Mouse (Mus musculus): ENCODE measurements at regions not wholly inside any gene's neighbourhood (a gene's known extent, or its start where the extent isn't known, plus 50 kb on each side); places are given as distances from the start of the nearest gene placed in this dataset.

DNA sequence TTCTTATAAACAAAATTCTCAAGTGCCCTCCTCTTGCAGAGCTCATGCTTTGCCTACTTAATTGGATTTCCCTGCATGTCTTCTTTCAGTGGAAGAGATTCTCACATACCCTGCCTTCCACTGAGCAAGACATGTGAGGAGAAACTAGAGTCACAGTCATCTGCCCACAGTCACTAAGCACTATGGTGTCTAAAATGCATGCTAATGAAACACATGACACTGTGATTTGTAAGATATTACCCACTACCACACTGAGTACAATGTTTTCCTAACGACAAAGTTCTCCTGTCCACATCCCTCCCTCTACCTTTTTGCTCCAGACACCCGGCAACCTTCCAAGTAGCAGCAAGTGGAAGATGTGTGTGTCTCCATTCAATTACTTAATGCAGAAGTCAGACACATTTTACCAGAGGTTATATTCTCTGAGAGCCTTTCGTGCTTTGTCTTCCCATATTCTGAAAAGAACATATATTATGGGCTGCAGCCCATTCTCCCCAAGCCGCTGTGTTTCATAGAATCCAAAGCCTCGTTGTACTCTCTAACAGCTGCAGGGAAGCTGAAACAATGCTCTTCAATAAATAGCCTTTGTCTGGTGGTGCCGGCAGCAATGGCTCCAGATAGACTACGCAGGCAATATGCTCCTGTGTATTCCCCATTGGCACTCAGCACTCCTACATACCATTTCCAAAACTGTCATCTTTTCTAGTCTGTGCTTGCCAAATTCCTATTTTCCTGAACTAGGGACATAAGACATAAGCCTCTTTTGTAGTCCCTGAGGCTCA, 670.7 kb downstream of the Poteg start:
- WGBS = 84% methylated on average over 7 of the region's 7 CpGs
- ATAC-seq (ENCODE audit: low FRiP score, low TSS enrichment) = no peak
- H3K36me3 ChIP-seq (ENCODE audit: control insufficient read depth, insufficient read depth, low read length) = no peaks in the 10 kb centered on the region
- no peaks in the 10 kb centered on the region for H3K4me1 ChIP-seq (ENCODE audit: control insufficient read depth, insufficient read depth, low read length)
- H3K9me3 ChIP-seq (ENCODE audit: control insufficient read depth, low read length) = no peaks in the 10 kb centered on the region
- H3K9ac ChIP-seq (ENCODE audit: low read depth, low read length) = no peak overlapping the region
- H3K4me3 ChIP-seq (ENCODE audit: low read length) = no peak overlapping the region
- no peaks in the 10 kb centered on the region for H3K27me3 ChIP-seq (ENCODE audit: control insufficient read depth, insufficient read depth, low read length)
- no peak overlapping the region for H3K27ac ChIP-seq (ENCODE audit: low read depth, low read length)
- no peak overlapping the region for H3K4me2 ChIP-seq (replicated peaks; ENCODE audit: low read depth, low read length)

DNA sequence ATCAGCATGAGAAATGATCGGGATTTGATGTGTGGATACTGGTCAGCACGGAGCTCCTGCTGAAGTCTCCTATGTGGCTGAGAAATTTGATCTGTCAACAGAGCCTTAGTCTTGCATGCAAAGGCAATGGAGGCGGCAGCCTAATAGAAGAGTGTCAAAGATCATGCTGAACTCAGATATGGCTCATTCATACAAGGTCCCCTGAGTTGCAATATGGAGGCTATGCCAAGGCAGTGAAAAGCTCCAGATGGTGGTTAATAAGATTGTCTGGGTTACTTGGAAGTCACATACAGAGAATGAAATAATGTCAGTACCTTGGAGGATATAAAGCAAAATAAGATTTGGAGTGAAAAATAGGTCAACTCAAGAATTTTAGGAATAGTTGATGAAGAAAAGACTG, 677.6 kb downstream of the Poteg start:
- no peak for ATAC-seq (ENCODE audit: low FRiP score, low TSS enrichment)
- Histone ChIP-seq H3K9me3 (ENCODE audit: control insufficient read depth, low read length) (no peaks in the 10 kb centered on the region), H3K27me3 (ENCODE audit: control insufficient read depth, insufficient read depth, low read length) (no peaks in the 10 kb centered on the region), H3K36me3 (ENCODE audit: control insufficient read depth, insufficient read depth, low read length) (no peaks in the 10 kb centered on the region), H3K4me1 (ENCODE audit: control insufficient read depth, insufficient read depth, low read length) (no peaks in the 10 kb centered on the region), H3K27ac (ENCODE audit: low read depth, low read length) (no peak overlapping the region), H3K4me2 (replicated peaks; ENCODE audit: low read depth, low read length) (no peak overlapping the region), H3K9ac (ENCODE audit: low read depth, low read length) (no peak overlapping the region), H3K4me3 (ENCODE audit: low read length) (no peak overlapping the region)
- 57% methylated on average over 3 of the region's 3 CpGs for WGBS

DNA sequence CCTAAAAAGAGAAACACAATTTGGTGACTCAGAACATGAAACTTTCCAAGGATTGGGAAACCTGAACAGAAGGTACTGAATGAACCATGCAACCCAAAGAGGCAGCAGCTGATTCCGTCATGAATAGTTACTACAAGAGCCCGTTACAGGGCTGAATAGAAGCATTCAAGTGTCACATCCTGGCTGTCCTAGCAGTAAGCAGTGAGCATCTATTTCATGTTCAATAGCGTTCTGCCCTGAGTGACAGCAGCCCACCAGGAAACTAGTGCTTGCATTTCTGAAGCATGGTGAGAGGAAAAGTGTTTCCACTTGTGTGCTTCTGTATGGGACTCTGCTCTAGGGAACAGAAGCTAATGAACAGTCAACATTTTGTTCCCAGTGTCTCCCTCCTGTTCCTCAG, 694.4 kb downstream of the Poteg start:
- no peaks in the 10 kb centered on the region for H3K36me3 ChIP-seq (ENCODE audit: control insufficient read depth, insufficient read depth, low read length)
- no peak overlapping the region for H3K27ac ChIP-seq (ENCODE audit: low read depth, low read length)
- H3K4me1 ChIP-seq (ENCODE audit: control insufficient read depth, insufficient read depth, low read length) = no peaks in the 10 kb centered on the region
- 77% methylated on average over 3 of the region's 3 CpGs for whole genome bisulfite sequencing
- no peak overlapping the region for H3K4me3 ChIP-seq (ENCODE audit: low read length)
- no peak overlapping the region for H3K9ac ChIP-seq (ENCODE audit: low read depth, low read length)
- no peaks in the 10 kb centered on the region for H3K9me3 ChIP-seq (ENCODE audit: control insufficient read depth, low read length)
- no peak overlapping the region for H3K4me2 ChIP-seq (replicated peaks; ENCODE audit: low read depth, low read length)
- ATAC-seq (ENCODE audit: low FRiP score, low TSS enrichment) = no peak
- no peaks in the 10 kb centered on the region for H3K27me3 ChIP-seq (ENCODE audit: control insufficient read depth, insufficient read depth, low read length)

DNA sequence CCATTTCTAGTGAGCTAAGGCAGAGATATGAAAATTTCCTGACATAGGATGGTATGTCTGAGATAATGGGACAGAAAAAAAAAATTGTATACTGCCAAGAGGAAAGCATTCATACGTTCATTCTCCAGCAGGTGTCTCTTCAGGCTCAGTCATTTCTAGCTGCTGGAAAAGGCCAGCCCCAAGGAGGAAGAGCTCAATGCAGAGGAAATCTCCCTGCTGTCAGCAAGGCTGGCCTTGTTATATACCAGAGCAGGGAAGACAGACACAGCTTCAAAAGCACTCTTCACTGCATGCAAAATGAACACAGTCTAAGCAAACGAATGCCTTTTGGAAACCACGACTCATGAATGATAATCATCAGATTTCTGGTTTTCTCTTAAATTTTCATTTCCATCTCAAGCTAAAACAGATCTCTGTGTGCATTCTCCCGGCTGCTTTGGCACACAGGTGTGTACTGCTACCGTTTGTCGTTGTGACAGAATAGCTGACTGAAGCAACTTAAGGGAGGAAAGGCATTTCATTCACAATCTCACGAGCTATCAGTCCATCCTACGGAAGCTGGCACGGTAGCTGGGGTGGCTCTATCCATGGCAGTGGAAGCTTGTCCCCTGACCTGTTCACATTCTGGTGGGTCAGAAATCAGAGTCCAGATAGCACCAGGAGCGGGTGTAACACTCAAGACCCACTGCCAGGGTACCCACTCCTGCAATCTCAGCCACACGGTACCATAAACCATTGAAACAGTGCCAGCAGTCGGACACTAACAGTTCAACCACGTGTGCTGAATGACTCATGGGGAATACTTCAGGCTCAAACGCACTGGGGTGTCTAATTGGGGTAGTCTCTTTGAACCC, 701.4 kb downstream of the Poteg start:
- Histone ChIP-seq H3K9ac (ENCODE audit: low read depth, low read length) (no peak overlapping the region), H3K4me1 (ENCODE audit: control insufficient read depth, insufficient read depth, low read length) (no peaks in the 10 kb centered on the region), H3K36me3 (ENCODE audit: control insufficient read depth, insufficient read depth, low read length) (no peaks in the 10 kb centered on the region), H3K4me2 (replicated peaks; ENCODE audit: low read depth, low read length) (no peak overlapping the region), H3K27me3 (ENCODE audit: control insufficient read depth, insufficient read depth, low read length) (no peaks in the 10 kb centered on the region), H3K9me3 (ENCODE audit: control insufficient read depth, low read length) (no peaks in the 10 kb centered on the region), H3K4me3 (ENCODE audit: low read length) (no peak overlapping the region), H3K27ac (ENCODE audit: low read depth, low read length) (no peak overlapping the region)
- no peak for ATAC-seq (ENCODE audit: low FRiP score, low TSS enrichment)
- 80% methylated on average over 14 of the region's 14 CpGs for WGBS

DNA sequence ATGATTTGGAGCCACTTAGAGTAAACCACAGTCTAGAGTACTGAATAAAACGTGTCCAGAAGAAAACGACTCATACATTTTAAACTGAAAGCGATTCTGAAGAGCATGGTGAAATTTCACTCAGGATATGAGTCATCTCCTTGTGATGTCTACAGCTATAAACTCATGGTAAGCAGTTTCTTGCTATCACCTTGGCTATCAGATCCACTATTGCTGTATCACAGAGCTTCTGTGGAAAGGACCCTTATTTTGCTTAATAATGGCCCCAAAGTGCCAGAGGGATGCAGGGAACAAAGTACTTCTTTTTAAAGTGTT, 701.9 kb downstream of the Poteg start:
- Histone ChIP-seq H3K27me3 (ENCODE audit: control insufficient read depth, insufficient read depth, low read length) (no peaks in the 10 kb centered on the region), H3K9me3 (ENCODE audit: control insufficient read depth, low read length) (no peaks in the 10 kb centered on the region), H3K4me1 (ENCODE audit: control insufficient read depth, insufficient read depth, low read length) (no peaks in the 10 kb centered on the region), H3K4me2 (replicated peaks; ENCODE audit: low read depth, low read length) (no peak overlapping the region), H3K36me3 (ENCODE audit: control insufficient read depth, insufficient read depth, low read length) (no peaks in the 10 kb centered on the region), H3K4me3 (ENCODE audit: low read length) (no peak overlapping the region), H3K27ac (ENCODE audit: low read depth, low read length) (no peak overlapping the region), H3K9ac (ENCODE audit: low read depth, low read length) (no peak overlapping the region)
- no peak for ATAC-seq (ENCODE audit: low FRiP score, low TSS enrichment)
- 87% methylated on average over 3 of the region's 3 CpGs for WGBS

DNA sequence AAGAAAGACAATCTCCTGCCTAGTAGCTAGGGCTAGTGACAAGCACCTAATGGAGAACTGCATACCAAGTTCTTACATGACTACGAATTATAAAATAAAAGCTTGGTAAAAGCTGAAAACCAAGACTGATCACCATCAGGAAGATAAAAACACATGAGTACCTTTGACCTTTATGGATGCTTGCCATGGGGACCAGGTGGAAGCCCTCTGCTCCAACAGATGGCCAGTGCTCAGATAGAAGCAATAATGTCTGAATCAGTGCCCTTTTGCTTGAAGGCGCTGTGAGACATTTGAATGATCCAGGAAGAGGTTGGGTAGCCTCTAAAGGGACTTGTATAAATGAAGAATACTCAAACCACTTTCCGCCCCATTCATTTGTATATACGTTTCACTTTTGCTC, 713.2 kb downstream of the Poteg start:
- H3K9ac ChIP-seq (ENCODE audit: low read depth, low read length) = no peak overlapping the region

DNA sequence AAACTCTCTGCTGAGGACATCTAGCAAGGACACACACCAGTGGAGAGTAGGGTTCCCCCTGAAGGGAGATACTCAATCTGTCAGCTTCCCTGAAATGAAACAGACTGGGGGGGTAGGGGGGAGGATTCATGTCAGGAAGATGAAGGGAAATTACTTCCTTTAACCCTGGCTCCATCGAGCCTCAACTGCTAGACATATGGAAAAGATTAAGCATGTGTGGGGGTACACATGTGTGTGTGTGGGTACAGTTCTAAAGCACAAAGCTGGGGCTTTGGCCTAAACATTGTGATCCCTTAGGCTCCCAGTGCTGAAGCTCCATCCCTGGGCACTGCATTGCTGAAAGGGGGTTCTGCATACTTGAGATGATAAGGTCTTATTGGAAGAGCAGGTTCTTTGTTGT, 720.6 kb downstream of the Poteg start:
- ATAC-seq (ENCODE audit: low FRiP score, low TSS enrichment) = no peak
- no peaks in the 10 kb centered on the region for H3K4me1 ChIP-seq (ENCODE audit: control insufficient read depth, insufficient read depth, low read length)
- WGBS = 38% methylated on average over 1 of the region's 1 CpGs

More for the DNA sequence above, 713.2 kb downstream of the Poteg start:
- Histone ChIP-seq H3K36me3 (ENCODE audit: control insufficient read depth, insufficient read depth, low read length) (no peaks in the 10 kb centered on the region), H3K27me3 (ENCODE audit: control insufficient read depth, insufficient read depth, low read length) (no peaks in the 10 kb centered on the region), H3K4me3 (ENCODE audit: low read length) (no peak overlapping the region), H3K4me1 (ENCODE audit: control insufficient read depth, insufficient read depth, low read length) (no peaks in the 10 kb centered on the region), H3K27ac (ENCODE audit: low read depth, low read length) (no peak overlapping the region), H3K9me3 (ENCODE audit: control insufficient read depth, low read length) (no peaks in the 10 kb centered on the region), H3K4me2 (replicated peaks; ENCODE audit: low read depth, low read length) (no peak overlapping the region)
- WGBS = 91% methylated on average over 4 of the region's 4 CpGs
- no peak for ATAC-seq (ENCODE audit: low FRiP score, low TSS enrichment)

DNA sequence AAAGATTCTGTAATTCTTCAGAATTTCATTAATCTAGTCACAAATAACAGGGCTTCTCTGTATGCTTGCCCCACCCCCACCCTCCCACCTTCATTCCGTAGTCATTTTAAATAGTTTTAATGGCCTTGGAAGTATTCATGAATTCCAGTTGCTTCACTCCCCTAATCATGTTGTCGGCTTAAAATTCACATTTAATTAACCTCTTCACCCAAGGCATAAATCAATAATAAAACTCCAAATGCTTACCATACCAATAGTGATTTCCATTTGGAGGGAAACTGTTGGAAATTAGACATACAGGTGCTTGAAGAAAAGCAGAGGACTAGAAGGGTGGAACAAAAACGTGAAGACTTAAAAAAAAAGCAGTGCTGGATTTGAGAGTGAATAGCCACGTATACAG, 724.0 kb downstream of the Poteg start:
- WGBS = 41% methylated on average over 4 of the region's 4 CpGs
- Histone ChIP-seq H3K9ac (ENCODE audit: low read depth, low read length) (no peak overlapping the region), H3K4me1 (ENCODE audit: control insufficient read depth, insufficient read depth, low read length) (no peaks in the 10 kb centered on the region), H3K4me2 (replicated peaks; ENCODE audit: low read depth, low read length) (no peak overlapping the region), H3K27me3 (ENCODE audit: control insufficient read depth, insufficient read depth, low read length) (no peaks in the 10 kb centered on the region), H3K9me3 (ENCODE audit: control insufficient read depth, low read length) (no peaks in the 10 kb centered on the region), H3K4me3 (ENCODE audit: low read length) (no peak overlapping the region), H3K27ac (ENCODE audit: low read depth, low read length) (no peak overlapping the region), H3K36me3 (ENCODE audit: control insufficient read depth, insufficient read depth, low read length) (no peaks in the 10 kb centered on the region)
- no peak for ATAC-seq (ENCODE audit: low FRiP score, low TSS enrichment)

More for the DNA sequence above, 720.6 kb downstream of the Poteg start:
- no peaks in the 10 kb centered on the region for H3K9me3 ChIP-seq (ENCODE audit: control insufficient read depth, low read length)
- H3K4me3 ChIP-seq (ENCODE audit: low read length) = no peak overlapping the region
- H3K27ac ChIP-seq (ENCODE audit: low read depth, low read length) = no peak overlapping the region
- no peak overlapping the region for H3K9ac ChIP-seq (ENCODE audit: low read depth, low read length)
- no peaks in the 10 kb centered on the region for H3K36me3 ChIP-seq (ENCODE audit: control insufficient read depth, insufficient read depth, low read length)
- no peak overlapping the region for H3K4me2 ChIP-seq (replicated peaks; ENCODE audit: low read depth, low read length)
- H3K27me3 ChIP-seq (ENCODE audit: control insufficient read depth, insufficient read depth, low read length) = no peaks in the 10 kb centered on the region

DNA sequence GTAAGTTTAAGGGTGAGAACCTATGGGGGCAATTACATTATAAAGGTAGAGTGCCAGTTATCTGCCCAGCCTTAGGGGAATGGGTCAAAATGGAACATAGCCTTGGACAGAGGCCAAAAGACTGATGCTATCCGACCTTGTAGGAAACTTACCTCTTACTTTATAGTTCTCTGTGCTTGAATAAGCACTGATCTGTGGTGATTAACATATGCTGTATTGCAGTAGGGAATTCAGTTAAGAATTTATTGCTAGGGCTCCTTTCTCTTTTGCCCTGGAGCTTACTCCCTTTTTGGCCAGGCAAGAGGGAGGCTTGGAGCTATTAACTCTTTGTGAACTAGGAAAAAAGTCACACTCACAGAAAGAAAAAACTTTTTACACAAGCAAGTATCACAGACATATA, 748.5 kb downstream of the Poteg start:
- H3K27me3 ChIP-seq (ENCODE audit: control insufficient read depth, insufficient read depth, low read length) = no peaks in the 10 kb centered on the region

More for the DNA sequence above, 748.5 kb downstream of the Poteg start:
- no peak overlapping the region for H3K27ac ChIP-seq (ENCODE audit: low read depth, low read length)
- H3K9ac ChIP-seq (ENCODE audit: low read depth, low read length) = no peak overlapping the region
- H3K9me3 ChIP-seq (ENCODE audit: control insufficient read depth, low read length) = no peaks in the 10 kb centered on the region
- peak; percentile 91 for ATAC-seq (ENCODE audit: low FRiP score, low TSS enrichment)
- H3K36me3 ChIP-seq (ENCODE audit: control insufficient read depth, insufficient read depth, low read length) = no peaks in the 10 kb centered on the region
- H3K4me3 ChIP-seq (ENCODE audit: low read length) = no peak overlapping the region
- H3K4me1 ChIP-seq (ENCODE audit: control insufficient read depth, insufficient read depth, low read length) = no peaks in the 10 kb centered on the region; the same call in 1 of the 2 replicates
- no peak overlapping the region for H3K4me2 ChIP-seq (replicated peaks; ENCODE audit: low read depth, low read length)
- 9% methylated on average over 1 of the region's 1 CpGs for WGBS

Measured in kidney, embryonic 14.5 days (tissue).